Mouse (Mus musculus): ENCODE measurements at regions not wholly inside any gene's neighbourhood (a gene's known extent, or its start where the extent isn't known, plus 50 kb on each side); places are given as distances from the start of the nearest gene placed in this dataset.

DNA sequence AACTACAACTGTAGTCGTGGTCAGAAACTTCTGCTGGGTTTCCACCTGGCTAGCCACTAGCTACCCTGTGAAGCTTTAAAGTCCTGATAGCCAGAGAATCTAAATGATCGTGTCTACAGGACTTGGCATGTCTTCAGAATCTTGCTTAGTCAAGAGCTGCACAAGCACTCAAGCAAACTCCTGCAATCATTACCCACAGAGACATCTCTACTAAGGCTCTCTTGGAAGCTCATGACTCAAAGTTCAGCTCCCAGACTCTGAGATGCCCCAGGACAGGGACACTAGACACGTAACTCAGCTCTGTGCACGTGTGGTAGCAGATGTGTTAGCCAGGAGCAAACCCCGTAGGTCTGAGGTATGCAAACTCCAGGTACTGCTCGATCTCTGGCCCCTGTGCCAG lies 242.2 kb downstream of the Rybp start:
- DNase-seq, result no peak

DNA sequence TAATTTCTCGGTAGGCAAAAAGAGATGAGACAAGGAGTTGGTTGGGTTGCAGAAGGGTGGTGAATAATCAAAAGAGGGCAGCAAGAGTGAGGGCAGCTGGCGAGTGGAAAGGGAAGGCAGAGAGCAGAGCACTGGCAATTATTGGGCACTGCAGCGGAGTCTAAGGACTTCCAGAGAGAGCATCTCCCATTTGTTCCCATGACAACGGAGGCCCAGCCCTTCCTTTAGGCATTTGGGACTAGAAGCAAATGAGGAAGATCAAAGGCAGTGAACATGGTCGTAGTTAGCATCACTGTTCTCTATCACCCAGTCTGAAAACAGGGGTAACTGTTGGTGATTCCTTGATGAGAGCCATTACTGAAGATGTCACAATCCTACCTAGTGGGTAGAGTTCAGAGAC lies 246.1 kb downstream of the Rybp start:
- no peak for DNase-seq

- no peak for DNase-seq
Observed at GRCm38 (mm10) chr6:100040459-100040984, 246.8 kb downstream of the Rybp start.

DNA sequence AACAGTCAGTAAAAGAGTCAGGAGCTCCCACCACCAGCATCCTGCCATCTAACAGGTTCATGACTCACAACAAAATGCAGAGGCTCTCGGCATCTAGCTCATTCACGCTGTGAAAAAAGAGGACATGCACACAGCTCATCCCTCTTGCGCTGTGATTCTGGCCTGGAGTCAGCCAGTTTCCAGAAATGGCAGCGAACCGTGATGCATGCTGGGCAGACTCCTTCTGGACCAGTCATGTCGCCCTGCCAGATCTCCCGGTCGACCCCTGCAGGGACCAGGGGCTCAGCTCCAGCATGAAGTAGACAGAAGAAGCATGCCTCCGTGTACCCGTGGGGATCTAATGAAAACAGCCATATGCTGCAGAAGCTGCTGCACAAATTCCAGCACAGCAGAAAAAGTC lies 254.6 kb downstream of the Rybp start:
- DNase-seq, result no peak

DNA sequence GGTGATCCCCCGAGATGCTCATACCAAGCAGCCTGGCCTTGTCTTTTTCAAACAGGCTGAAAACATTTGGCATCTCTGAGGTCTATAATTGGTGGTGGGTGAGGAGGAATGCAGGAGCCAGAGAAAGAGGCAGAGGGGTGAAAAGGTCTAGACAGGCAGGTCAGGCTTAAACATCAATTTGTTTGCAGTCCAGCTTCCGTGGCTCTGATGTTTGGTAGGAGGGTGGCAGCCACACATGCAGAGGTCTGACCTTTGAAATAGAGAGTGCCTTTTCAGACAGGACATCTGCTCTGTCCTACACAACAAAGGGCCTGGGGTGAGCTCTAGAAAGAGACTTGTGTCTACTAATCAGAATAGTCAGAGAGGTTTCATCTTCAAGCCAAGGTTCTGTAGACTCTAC lies 256.8 kb downstream of the Rybp start:
- no peak for DNase-seq

DNA sequence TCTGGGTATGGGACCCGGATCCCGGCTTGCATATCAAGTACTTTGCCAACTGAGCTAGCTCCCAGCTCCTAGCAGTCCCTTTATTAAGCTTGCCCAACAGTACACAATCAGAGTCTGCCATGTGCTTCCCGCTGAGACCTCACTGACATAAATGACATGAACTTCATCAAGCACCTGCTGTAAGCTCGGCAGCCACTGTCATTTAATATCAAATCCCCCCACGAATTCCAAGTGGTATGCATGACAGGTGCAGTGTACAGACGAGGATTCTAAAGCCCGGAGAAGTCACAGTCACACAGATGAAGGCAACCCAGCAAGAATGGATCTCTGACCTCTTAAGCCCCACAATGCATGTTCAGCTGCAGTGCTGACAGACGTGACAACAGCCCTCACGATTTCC lies 257.3 kb downstream of the Rybp start:
- DNase-seq, result no peak

GRCm38 (mm10) chr6:100027524-100027923 lies 259.8 kb downstream of the Rybp start:
- no peak for DNase-seq

- no peak for DNase-seq
Observed at GRCm38 (mm10) chr6:100025531-100025951, 261.7 kb downstream of the Rybp start.

GRCm38 (mm10) chr6:100023434-100024095 lies 263.7 kb downstream of the Rybp start:
- no peak for DNase-seq

DNA sequence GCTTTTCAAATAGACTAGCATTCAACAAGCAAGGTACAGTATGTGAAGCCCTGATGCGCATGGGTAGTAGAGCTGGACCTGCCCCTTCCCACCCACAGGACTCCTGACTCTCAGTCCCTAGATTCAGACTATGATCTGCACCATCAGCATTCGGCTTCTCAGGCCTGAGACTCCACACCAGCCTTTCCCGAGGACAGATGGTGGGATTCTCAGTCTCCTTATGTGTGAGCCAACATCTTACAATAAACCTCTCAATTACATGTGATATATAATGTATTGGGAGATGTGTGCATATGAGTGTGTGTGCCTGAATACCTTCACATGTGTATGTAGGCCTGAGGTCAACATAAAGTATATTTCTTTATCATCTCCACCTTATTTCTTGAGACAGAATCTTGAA lies 268.3 kb downstream of the Rybp start:
- no peak for DNase-seq

DNA sequence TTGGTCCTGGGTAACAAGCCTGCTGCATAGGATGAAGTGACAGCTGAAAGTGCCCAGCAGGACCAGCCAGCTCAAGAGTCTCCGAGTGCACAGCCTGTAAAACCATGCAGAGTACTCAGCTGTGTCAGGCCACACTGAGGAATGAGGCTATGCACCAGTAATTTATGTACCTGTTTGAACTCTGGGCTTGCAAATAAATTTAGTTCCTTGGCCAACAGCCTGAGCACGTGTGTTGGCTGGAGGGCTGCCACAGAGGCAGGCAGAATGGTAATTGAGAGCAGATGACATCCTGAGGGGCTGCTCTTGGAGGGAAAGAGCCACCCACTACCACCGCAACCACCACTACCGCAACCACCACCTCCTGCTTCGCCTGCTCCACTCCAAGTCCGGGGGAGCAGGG lies 273.3 kb downstream of the Rybp start:
- peak; percentile 11 for DNase-seq

DNA sequence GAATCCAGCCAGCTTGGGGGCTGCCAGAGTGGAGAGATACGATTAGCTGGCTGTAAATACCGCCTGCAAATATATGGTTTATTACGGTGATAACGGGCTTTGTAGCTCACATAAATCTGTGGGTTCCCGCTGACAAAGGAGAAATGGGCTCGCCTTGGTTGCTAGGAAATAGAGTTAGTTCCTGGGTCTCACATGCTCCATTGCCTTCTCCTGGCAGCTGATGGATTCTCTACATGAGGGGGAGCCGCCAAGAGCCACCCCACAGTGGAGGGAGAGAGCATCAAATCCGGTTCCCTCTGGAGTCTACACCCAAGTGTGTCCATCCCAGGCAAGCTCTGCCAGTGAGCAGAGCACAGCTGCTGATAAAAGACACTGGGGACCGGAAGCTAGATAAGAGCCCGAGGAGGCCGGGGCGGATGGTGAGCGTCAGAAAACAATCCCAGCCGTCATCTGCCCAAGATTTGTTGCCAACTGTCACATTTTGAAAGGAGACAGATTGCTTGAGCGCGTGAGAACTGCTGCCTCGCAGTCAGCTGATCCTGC lies 275.7 kb downstream of the Rybp start:
- DNase-seq, result peak; percentile 79

DNA sequence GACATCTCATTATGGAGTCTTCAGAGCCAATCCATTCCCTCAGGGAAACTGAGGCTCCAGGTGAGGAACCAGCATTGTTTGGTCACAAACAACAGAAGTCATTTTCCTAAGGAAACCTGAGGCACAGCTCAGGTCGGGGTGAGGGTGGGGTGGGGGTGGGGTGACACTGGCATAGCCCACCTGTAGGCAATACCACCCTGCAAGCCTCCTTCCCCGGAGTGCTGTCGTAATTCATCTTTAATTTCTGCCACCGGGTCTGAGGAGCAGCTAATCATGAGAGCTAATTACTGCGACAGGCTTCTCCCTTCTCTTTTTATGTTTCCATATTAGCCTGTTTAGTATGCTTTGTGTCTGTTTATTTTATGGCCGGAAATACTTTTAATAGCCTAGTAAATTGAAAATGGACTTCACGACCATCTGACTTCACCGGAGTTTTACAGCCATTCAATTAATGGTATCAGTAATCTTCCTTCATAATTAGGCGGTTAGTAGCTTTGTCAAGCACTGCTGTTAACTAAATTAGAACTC lies 276.3 kb downstream of the Rybp start:
- DNase-seq, result no peak

GRCm38 (mm10) chr6:99999711-100000365 lies 273.6 kb upstream of the Prok2 start:
- no peak for DNase-seq

GRCm38 (mm10) chr6:99995970-99996956 lies 270.1 kb upstream of the Prok2 start:
- peak; percentile 8 for DNase-seq

GRCm38 (mm10) chr6:99994026-99994425 lies 267.8 kb upstream of the Prok2 start:
- DNase-seq, result peak; percentile 56

DNA sequence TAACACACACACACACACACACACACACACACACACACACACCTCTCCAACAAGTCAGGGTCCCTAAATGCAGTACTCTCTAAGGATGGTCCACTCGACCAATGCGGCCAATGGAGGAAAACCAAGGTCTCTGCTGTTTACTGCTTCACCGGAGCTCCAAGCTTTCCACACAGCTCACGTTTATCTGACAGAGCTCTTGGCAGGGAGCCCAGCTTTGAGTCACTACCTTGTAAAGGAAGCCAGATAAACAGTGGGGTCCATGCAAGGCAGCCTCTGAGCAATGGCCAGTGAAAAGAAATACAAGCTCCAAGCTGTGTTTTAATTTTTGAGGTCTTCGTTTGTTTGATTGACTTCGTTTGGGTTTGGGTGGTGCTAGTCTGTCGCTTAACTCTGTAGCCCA lies 264.9 kb upstream of the Prok2 start:
- DNase-seq, result peak; percentile 89

GRCm38 (mm10) chr6:99990604-99991003 lies 264.4 kb upstream of the Prok2 start:
- DNase-seq, result no peak

DNA sequence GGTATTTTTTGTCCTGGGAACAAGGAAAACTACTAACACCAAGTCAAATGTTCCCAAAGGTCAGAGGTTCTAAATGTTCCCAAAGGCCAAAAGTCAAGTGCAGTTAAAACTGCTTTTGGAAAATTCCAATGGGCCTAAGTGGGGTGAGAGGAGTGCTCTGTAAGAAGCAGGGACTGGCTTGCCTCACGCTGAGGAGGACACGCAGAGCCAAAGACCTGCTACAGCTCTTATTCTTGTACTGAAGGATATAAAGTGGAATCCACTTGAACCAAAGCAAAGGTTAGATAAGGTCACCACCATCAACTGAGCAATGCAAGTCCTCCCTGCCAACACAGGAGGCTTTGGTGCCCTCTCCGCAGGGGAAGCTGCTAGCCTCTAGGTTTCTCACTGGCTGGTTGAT lies 260.3 kb upstream of the Prok2 start:
- DNase-seq, result peak; percentile 12

GRCm38 (mm10) chr6:99985322-99985721 lies 259.1 kb upstream of the Prok2 start:
- DNase-seq, result no peak

- DNase-seq, result no peak
Observed at GRCm38 (mm10) chr6:99984856-99985224, 258.6 kb upstream of the Prok2 start.

DNA sequence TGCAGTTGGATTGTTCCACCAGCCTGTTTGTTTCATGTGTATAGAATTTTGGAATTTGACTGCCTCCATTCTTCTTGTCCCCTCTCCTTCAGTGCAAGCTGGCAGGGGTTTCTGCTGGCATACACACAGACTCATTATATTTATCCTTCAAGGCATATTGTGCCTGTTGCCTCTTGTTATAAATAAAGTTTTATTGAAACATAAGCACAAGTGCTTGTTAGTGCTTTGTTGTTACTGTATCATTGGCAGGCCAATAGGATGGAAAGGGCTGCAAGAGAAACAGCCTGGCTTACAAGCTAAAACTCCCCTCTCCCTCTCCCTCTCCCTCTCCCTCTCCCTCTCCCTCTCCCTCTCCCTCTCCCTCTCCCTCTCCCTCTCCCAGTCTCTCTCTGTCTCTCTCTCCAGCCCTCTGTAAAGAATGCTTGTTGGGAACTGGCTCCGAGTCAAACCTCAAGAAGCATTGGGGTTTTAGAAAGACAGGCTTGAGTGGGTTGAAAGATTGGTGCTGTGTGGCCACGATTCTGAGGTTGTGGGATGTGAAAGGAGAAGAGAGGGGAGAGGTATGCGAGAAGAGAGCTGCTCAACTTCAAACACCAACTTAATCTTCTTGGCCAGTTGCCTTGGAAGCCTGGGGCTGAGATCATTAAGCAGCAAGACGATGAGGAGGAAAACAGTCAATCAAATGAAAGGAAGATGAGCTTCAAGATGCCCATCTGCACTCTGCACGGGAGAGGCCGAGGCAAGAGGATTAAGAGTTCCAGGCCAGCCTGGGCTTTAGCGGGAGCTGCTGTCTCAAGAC lies 258.1 kb upstream of the Prok2 start:
- no peak for DNase-seq
